Mouse (Mus musculus): ENCODE data around the gene Gpm6b. TPM values are rescaled to one million over a fixed set of nuclear protein-coding genes. Genes with fewer than 3 reads are reported as not detected.

Gene Gpm6b
- 0.27 TPM in 1 of 2 replicates, not detected in the other for total RNA-seq (2015)
- 0.04 TPM in 1 of 2 replicates, not detected in the other for total RNA-seq (2017)

DNA sequence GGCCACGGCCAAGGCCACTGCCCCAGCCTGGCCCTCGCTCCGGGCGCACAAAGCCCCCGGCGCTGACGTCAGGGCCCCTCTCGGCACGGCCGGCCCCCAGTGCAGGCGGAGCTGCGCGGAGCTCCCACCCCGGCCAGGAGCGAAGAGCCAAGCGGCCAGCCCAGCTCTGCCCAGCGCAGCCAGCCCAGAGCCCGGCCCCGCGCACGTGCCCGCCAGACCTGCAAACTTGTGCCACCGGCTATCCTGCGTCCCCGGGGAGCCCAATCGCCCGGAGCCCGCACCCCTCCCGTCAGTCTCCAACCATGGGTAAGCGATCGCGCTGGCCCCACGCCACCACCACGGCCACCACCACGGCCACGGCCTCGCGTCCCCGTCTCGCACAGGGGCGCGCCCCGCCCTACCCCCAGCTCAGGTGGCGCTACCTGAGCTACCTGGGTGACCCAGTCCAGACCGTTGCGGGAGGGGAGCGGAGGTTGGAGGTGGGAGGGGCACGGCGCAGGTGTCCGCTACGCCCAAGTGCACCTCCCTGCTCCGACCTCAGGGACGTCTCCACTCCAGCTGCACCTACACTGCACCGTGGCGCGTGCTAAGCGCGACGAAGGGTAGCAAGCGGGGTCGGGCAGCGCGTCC, at the start of gene Gpm6b:
TSS of gene Gpm6b (plus strand) at position 81 of the 630 bp plus-strand sequence.
- ATAC-seq (ENCODE audit: poor library complexity, severe bottlenecking) = no peak

DNA sequence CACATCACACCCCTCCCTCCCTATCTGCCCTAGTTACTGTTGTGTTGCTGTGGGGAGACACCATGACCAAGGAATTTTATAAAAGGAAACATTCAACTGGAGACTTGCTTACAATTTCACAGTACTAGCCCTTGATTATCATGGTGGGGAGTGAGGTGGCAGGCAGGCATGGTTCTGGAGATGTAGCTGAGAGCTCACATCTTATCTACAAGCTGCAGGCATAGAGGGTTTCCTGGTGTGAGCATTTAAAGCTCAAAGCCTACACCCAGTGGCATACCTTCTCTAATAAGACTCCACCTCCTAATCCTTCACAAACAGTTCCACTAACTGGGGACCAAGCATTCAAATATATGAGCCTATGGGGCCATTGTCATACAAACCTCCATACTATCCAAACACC, 42.4 kb upstream of the Gpm6b start:
- no peak for ATAC-seq (ENCODE audit: poor library complexity, severe bottlenecking)

DNA sequence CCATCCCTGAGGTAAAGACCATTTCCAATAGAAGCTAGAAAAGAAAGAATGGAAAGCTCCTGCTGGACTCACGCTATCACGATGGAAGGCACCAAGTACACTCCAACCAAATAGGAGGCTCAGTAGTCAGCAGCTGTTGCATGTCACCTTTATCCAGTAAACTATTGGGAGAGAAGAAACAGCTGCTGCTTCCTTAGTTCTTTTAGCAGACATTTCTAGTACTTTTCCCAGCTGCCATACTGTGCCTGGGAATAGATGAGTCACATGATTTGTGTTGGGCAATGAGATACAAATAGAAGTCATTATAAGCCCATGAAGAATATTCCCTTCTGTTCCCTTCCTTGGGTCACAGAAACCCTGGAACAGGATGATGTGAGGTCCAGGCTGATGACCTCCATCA, 40.4 kb upstream of the Gpm6b start:
- no peak for ATAC-seq (ENCODE audit: poor library complexity, severe bottlenecking)

DNA sequence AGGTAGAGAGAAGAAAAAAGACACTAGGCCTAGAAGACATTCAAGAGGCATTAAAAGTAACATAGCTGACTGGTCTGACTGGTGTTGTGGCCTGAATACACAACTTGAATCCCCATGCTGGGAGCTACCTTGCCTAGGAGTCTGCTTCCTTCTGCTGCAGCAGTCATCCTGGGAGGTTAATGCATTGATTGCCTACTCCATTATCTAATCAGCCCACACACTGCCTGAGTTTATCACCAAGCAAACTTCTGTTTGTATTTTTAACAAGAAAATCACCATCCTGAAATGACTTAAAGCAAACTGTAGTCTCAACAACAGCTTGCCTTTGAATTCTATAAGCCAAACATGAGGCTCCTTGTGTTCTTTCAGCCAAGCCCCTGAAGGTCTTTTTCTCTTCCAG, 38.9 kb upstream of the Gpm6b start:
- no peak for ATAC-seq (ENCODE audit: poor library complexity, severe bottlenecking)

DNA sequence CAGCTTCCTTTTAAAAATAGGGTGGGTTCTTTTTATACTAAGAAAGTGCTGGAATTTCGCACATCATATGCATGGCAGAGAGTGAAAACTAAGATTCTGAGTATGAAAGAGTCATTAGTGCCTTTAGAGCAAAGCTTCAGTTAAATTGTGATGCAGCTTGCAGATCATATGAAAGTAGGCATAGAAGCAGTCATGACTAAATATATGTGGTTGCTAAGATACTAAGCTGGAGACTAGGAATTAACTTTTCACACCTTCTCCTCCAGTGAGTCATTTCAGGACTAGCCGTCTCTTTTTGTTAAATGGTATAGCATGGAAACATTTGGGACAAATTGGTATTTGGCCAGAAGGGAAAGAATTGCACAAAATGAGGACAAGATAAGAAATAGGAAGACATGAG, 24.1 kb upstream of the Gpm6b start:
- ATAC-seq (ENCODE audit: poor library complexity, severe bottlenecking) = no peak

DNA sequence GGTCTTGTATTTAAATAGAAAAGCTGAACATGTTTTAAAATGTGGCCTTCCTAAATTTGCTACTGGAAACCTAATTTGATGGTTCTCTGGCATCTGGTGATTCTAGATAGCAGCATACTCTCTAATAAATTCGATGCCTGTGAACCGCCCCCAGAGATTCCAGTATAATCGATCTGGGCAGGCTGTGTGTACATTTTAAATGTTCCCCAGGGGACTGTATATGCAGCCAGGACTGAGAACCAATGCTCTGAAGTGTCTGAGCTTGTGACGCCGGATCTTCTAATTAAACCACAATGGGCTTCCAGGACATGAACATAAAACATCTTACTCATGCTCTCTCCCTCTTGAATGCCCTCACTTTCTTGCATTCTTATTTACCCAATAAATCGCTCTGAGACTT, 22.5 kb upstream of the Gpm6b start:
- ATAC-seq (ENCODE audit: poor library complexity, severe bottlenecking) = no peak

DNA sequence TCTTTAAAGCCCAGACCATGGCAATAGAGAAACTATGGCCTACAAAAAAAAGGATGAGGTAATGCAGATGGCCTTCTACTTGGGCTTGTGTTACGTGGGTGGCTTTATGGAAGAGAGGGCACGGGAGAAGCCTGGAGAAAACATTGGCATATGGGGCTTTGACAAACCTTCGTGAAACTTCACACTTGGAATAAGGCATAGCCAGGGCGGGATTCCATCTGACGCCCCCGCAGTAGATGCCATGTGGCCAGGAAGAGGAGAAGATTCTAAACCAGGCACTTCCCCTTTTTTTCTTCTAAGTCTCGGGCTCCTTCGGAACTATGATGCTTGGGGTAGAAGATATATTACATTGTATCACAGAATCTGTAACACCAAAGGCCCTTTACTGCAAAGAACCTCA, 22.0 kb upstream of the Gpm6b start:
- no peak for ATAC-seq (ENCODE audit: poor library complexity, severe bottlenecking)

DNA sequence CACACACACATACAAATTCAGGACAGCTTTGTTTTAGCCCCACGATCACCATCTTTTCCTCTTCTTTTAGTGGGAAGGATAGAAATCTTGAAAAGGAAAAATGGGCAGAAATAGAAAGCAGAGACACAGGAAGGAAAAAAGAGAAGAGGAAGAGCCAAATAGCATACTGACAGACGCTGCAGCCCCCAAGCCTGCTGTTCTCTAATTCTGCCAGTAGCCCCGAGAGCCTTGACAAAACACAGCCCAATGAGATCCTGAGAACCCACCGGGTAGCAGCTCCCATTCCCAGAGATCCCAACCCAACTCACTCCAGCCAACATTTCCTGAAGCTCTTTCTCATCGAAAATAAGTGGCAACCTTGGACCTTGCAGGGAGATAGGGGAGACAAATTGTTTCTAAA, 19.4 kb upstream of the Gpm6b start:
- no peak for ATAC-seq (ENCODE audit: poor library complexity, severe bottlenecking)

DNA sequence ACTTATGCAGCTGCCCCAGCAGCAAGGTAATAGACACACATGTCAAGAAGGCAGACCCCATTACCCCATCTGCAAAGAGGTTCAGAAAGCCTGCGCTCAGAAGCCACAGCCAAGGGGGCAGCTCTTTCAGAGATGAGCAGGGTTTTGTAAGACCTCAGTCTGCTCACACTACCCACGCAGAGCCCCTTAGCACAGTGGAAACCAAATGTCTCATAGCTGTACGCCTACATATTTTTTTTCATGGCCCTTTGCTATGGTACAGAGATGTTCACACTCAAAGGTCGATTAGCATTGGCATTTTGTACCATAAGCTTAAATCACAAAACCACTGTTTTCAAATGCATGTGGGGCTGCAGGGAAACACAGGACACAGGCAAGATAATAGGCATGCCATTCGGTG, 11.9 kb upstream of the Gpm6b start:
- no peak for ATAC-seq (ENCODE audit: poor library complexity, severe bottlenecking)

DNA sequence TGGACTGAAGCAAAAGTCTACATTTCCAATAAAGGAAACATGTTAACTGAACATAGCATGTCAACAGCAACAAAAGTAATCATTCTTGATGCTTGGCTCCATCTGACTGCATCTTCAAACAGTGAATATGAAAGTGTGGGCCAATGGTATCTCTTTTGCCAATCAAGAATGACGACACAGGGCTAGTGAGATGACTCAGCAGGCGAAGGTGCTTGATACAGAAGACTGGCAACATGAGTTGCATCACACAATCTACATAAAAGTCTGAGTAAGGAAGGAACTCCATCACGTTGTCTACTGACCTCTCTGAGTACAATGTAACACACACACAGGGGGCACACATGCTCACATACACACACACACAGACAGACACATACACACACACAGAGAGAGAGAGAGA, 9.0 kb upstream of the Gpm6b start:
- ATAC-seq (ENCODE audit: poor library complexity, severe bottlenecking) = peak; percentile 30; the same call in 1 of the 2 replicates

DNA sequence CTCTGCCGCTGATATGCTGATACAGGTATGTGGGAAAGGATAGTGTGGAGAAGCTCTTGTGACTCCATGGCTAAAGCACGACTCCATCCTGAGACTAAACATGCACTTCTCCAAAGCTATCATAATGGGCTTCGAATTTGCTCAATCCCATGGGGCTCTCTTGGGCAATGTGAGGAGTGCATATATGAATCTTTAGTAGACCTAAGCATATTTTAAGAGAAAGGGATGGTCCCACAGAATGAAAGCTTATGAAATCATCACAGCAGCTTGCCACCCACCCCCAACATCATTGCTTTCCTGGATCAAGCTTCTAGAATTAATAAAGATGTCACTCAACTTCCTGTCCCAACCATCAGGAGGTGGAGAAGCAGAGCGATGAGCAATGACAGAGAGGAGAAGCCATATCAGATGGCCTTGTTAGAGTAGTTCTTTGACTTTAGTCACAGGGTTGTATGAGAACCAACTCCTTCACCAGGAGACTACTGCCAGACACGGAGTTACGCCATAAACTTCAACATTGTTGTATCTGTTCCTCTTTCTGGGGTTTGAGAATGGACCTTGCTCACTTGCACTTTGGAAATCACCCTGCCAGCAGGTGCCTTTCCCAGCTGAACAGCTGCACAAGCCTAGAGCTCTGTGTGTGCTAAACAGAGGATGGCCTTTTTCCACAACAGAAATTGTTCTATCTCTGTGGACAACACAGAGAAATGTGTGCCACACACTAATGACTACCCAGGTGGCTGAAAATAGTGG, 8.0 kb upstream of the Gpm6b start:
- ATAC-seq (ENCODE audit: poor library complexity, severe bottlenecking) = peak; percentile 91

DNA sequence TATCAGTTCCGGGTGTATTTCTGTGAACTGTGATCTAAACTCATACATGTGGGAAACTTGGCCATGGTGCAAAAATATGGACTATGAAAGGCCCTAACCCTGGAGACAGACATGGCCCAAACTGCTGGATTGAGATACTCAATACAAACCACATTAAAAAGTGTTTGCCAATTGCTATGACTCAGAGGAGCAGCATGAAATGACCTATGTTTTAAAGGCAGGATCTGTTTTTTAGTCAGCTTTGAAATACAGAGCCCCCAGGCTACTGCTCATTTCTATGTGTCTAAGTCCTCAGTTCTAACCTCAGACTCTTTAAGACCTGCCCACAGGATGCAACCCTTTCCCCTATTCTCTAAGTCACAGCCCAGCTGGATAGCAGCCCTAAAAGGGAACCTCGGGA, 2.6 kb upstream of the Gpm6b start:
- no peak for ATAC-seq (ENCODE audit: poor library complexity, severe bottlenecking)

DNA sequence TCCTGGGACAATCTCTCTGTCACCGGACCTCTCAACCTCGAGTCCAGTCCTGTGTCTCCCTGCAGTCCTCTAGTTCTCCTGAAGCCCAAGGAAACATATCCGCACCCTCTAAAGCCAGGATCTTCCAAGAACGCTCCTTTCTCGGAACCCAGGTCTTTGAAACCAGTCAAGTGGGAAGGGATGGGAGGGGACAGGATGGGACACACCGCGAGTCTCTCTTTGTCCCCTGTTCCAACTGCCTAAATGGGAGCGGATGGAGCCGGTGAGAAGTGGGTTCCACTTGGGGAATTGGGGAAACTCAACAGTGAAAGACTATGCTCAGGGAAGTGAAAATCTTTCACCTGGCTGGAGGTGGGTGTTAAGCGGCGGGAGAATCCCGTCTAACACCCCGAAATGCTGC, 809 bp downstream of the Gpm6b start:
- no peak for ATAC-seq (ENCODE audit: poor library complexity, severe bottlenecking)

DNA sequence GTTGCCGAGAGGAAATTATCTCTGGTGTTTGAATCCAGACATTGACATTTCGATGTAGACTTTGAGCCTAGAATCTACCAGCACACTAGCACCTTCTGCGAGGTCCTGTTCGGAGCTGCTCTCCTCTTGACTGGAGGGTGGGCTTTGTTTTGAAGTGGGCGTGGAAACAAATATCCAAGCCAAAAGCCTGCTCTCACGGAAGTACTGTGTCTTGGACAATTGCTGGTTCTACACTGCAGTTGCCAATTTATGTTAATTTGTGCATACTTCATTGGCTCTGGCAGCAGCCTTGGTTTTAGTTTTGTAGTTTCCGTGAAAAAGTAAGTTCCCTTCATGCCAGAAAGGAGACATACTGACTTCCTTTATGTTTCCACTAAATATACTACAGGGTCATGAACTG, 2.0 kb downstream of the Gpm6b start:
- no peak for ATAC-seq (ENCODE audit: poor library complexity, severe bottlenecking)

DNA sequence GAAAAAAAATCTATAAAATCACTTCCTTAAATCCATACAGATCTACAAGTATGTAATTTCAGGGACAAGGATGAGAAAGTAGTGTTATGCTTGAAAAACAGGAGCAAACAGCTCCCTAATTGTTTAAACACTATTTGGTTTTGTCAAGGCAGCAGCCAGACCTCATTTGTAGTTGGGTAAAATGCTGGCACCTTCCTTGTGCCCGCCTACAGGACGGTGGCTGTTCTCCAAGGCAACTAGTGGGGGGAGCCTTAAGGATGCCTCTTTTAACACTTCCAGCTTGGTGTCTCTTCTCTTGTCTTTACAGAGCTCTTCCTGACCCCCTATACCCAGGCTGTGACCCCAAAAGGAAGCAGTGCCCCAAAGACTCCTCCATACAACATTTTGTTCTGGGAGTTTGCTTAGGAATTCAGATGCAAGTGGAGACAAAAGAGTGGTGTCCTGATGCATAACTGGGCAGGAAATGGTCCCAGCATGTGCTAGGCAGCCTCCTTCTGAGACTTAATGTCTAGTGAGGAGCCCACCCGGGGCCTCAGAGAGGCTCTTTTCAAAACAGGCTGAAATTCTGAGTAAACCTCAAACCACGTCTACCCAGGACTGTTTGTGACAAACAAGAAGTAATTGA, 4.7 kb downstream of the Gpm6b start:
- ATAC-seq (ENCODE audit: poor library complexity, severe bottlenecking) = no peak

DNA sequence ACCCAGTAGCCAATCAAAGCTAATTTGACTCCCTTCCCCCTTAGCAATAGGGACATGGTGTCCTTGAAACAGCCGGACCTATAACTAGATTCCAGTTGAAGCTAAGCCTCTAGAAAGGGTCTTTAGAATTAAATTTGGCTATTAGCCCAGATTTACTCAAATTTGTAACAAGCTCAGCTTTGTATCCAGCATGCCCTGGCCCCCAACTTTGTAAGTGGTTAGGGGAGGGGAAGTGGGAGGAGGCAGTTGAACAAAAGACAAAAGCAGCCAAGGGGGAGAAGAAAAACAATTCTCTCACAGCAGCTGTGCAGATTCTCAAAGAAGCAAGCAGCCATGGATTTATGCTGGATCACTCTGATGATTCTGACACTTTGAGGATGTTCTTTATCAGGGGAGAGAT, 32.8 kb downstream of the Gpm6b start:
- no peak for ATAC-seq (ENCODE audit: poor library complexity, severe bottlenecking)

DNA sequence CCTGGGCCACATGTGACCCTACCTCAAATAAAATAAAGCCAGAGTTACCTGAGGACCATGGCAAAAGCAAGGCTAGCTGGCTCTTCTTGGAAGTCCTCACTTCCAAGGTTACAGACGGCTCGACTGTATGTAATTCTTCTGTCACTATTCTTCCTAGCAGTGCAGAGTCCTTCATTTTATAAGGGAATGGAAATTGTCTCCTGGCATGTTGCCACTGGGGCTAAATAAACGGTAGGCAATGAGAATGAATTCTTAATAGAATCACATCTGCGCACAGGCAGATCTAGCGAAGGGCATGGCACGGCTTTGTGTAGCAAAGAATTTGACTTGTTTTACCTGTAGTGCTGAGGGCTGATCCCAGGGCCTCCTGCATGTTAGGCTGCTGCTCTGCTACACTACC, 33.9 kb downstream of the Gpm6b start:
- ATAC-seq (ENCODE audit: poor library complexity, severe bottlenecking) = no peak

DNA sequence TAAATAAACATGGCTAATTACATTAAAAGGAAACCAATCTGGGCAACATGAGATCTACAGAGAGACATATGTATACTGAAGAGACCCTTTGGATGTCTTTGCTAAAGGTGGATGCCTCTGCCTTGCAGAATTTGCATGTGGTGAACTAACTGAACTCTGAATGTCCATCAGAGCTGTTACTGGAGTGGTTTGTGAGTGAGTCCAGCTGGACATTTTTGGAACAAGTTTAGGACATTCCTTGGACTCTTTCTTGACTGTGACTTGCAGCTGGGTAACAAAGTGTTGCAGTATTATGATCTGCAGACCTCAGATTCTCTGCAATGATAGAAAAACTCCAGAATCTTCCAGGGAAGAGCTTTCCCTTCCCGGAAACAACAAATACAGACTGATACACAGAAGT, 41.1 kb downstream of the Gpm6b start:
- no peak for ATAC-seq (ENCODE audit: poor library complexity, severe bottlenecking)

DNA sequence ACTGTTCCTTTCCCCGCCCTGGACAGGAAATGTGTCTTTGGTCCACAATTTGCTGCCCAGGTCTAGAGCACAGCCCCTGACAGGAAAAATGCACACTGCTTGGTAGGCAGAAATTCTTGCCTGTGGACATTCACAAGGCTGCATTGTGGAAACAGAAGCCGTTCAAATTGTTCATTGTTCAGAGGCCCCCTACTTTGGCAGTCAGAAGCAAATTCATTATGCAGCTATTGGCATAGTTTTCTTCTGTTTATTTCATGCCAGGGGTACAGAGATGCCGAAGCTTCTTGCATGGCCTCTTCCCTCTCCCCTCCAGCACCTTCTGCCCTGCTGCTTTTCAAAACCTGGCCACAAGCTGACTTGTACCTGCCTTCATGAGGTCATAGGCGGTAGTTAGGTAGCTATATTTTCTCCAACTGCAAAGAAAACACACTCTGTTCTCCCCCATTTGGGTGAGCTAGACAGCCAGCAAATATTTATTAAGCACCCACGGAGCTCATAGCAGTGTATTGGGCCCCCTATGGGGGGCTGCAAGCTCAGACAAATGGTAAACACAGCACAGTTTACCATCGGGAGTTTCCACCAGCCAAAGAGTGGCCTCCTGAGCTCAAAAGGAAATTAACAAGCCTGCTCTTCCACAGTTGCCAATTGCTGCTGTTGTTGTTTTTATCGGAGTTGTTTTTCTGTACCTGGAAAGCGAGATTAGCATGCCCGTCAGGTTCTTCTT, 48.2 kb downstream of the Gpm6b start:
- no peak for ATAC-seq (ENCODE audit: poor library complexity, severe bottlenecking)

DNA sequence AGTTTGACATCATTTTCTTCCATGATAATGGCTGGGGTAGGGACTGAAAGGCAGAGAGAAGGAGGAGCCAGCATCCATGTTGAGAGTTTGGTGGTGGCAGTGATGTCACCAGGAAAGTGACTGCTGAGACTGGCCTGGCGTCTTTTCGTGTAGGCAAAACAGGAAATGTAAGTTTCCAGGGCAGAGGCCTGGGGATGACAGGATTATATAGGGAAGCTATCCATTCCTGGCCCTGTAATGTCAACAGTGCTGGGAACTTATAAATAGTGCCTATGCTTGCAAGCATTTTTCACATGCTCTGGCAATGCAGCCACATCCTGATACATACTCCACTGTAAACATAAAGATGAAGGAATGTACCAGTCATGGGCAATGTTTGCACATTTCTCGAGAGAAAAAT, 52.6 kb downstream of the Gpm6b start:
- no peak for ATAC-seq (ENCODE audit: poor library complexity, severe bottlenecking)

DNA sequence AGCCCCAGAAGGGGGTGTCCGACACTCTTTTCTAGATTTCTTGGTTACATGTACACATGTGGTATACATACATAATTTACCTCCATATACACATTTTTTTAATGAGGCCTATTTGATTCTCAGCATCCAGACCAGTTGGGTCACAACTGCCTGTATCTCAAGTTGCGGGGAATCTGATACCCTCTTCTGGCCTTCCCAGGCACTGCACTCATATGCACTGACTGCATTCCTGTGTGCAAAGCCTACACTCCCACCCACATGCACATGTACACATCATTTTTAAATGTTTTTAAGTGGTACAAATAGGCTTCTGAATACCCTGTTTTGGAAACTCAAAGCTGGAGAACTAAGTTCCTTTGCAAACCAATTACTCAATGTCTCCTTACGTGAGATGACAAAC, 54.8 kb downstream of the Gpm6b start:
- ATAC-seq (ENCODE audit: poor library complexity, severe bottlenecking) = no peak

DNA sequence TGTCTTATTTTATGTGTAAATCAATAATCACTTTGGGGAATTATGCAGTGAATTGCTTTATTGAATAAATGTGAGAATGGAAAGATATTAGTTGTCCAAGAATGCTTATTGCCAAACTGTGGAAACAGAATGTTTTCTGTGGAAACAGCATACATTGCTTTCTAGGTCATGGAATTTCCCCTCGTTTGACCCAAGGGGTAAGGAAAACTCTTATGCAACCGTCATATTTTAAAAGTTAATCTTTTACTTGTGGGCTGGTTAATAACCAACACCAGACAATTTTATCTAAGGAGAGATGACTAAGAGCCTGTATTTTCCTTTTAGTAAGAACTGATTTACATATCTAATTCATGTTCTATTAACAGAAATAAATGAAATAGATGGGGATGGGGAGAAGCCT, 64.1 kb downstream of the Gpm6b start:
- no peak for ATAC-seq (ENCODE audit: poor library complexity, severe bottlenecking)
